Mouse (Mus musculus): ENCODE results near the gene Ttyh2.

Ttyh2 gene

GRCm38 (mm10) chr11:114711393-114711792 is 36.2 kb downstream of the Ttyh2 start:
- DNase-seq (ENCODE audit: low spot score) = no peak

- DNase-seq (ENCODE audit: low spot score) = no peak
These were observed 36.6 kb downstream of the Ttyh2 start for GRCm38 (mm10) chr11:114711861-114712260.

DNA sequence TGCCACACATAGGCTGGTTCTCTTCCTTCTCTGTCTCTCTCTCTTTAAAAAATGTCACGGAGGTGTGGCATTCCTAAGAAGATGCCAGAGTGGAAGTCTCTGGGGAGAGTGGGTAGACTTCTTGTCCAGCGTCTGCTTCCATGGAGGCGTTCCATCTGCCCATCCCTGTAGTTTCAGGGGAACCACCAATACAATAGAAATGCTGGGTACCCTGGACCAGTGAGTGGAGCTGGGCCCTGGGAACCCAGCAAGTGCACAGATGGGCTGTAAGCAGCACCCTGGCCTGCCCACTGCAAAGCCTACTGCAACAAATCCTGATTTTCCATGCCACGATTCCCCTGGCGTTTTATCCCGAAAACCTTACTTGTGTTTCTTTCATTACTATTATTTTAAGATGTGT is 39.3 kb downstream of the Ttyh2 start:
- DNase-seq (ENCODE audit: low spot score) = peak; percentile 48

GRCm38 (mm10) chr11:114715531-114715930 is 40.3 kb downstream of the Ttyh2 start:
- DNase-seq (ENCODE audit: low spot score) = no peak

GRCm38 (mm10) chr11:114720535-114720934 is 45.3 kb downstream of the Ttyh2 start:
- no peak for DNase-seq (ENCODE audit: low spot score)

DNA sequence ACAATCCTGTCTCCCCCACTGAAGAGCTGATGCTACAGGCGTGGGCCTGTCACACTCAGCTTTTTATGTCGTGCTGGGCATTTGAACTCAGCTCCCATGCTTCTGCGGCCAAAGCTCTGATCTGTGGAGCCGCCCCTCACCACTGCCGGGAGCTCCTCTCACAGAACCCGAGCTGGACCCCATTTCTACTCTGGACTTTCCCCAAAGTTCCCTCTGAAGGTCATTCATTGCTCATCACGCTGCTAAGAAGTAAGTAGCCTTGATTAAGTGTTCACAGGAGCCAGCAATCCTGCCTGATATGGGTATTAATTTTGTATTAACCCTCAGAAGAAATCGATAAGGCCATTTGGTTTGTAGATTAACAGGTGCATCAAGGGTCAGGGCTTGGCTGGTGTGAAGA is 47.2 kb downstream of the Ttyh2 start:
- no peak for DNase-seq (ENCODE audit: low spot score)

GRCm38 (mm10) chr11:114723030-114723429 is 47.8 kb downstream of the Ttyh2 start:
- no peak for DNase-seq (ENCODE audit: low spot score)

- no peak for DNase-seq (ENCODE audit: low spot score)
These were observed 49.8 kb downstream of the Ttyh2 start for GRCm38 (mm10) chr11:114724787-114725590.

DNA sequence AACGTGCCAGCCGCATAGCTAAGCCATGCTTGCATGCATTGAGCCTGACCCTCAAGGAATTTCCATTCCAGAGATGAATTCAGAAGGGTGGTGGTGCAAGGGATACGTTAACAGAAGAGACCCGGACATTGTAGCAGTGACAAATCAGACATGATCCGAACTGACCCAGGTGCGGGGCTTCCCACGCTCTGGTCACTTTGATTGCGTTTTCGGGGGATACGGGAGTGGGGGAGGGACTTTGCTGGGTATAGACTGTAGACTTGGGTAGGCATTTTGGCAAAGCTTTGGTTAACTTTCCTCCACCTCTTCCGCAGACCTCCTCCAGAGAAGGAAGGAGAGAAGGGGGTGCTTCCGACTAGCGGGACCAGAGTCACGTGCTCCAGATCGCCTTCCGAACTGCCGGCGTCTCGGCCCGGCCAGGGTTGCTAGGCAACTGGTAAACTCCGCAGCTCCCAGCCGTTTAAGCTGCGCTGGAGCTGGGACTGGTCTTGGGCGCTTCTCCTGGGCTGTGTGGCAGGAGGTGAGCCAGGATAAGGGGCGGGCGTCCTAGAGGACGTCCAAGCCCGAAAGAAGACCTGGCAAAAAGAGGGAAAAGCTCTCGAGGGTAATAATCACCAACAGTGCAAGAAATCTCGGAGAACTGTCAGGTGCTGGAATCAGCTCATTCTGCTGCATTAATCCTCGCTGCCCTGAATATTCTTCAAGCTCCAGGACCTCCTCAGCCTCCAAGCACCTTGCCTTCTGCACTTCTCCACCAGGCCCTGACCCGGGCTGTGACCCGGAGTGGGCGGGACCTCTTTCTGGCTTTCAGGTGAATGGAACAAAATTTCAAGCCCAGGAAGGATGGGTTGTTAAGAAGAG is 52.0 kb downstream of the Ttyh2 start, which contains the start of gene Dnaic2:
Gene Dnaic2, plus strand, starts transcription at position 444 of the 861 bp plus-strand sequence.
- peak; percentile 67 for DNase-seq (ENCODE audit: low spot score)

- DNase-seq (ENCODE audit: low spot score) = no peak
These were observed 52.6 kb downstream of the Ttyh2 start for GRCm38 (mm10) chr11:114727826-114728186.

GRCm38 (mm10) chr11:114728333-114728732 is 53.1 kb downstream of the Ttyh2 start:
- no peak for DNase-seq (ENCODE audit: low spot score)

DNA sequence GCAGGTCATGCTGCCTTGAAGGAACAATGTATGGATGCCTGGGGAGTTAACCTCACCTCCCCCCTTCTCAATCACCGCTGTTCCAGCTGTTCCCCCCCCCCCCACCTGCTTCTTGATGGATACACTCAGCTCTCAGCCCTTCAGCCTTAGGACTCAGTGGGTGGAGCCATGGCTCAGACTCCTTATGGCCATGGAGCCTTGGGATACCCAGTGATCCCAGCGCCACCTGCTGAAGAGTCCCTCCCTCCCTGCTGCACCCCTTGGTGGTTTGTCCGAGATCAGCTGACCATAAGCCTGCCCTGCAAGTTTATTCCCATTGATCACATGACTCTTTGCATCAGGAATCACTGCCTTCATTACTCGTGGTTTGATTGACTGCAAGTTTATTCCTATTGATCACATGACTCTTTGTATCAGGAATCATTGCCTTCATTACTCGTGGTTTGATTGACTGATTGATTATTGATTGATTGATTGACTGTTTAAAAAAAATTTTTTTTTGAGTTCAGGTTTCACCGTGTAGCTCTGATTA is 54.7 kb downstream of the Ttyh2 start:
- DNase-seq (ENCODE audit: low spot score) = no peak

DNA sequence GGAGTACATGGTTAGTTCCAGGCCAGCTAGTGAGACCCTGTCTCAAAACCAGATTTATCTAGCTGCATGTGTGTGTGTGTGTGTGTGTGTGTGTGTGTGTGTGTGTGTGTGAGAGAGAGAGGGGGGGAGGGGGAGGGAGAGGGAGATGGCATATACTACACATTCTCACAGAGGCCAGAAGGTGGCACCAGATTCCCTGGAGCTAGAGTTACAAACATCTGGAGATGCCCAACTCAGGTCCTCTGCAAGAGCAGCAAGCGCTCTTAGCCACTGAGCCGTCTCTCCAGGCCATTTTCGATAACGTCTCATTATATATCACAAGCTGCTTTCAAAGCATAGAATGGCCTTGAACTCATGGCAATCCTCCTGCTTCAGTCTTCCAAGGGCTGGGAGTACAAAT is 56.5 kb downstream of the Ttyh2 start:
- DNase-seq (ENCODE audit: low spot score) = no peak

DNA sequence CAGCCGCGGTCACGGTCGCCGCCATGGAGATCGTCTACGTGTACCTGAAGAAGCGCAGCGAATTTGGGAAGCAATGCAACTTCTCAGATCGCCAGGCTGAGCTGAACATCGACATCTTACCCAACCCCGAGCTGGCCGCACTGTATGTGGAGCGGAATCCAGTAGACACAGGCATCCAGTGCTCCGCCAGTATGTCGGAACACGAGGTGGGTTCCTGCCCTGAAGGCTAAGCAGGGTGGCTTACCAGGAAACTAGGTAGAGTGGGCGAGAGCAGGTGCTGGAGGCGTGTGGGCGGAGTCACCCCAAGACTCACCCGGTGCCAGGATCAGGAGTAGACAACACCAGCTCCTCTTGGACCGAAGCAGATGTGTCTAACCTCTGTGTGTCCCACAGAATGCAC is 57.7 kb downstream of the Ttyh2 start:
- DNase-seq (ENCODE audit: low spot score) = no peak

GRCm38 (mm10) chr11:114736111-114736510 is 60.9 kb downstream of the Ttyh2 start:
- no peak for DNase-seq (ENCODE audit: low spot score)

GRCm38 (mm10) chr11:114736913-114737624 is 61.8 kb downstream of the Ttyh2 start:
- peak; percentile 65 for DNase-seq (ENCODE audit: low spot score)

DNA sequence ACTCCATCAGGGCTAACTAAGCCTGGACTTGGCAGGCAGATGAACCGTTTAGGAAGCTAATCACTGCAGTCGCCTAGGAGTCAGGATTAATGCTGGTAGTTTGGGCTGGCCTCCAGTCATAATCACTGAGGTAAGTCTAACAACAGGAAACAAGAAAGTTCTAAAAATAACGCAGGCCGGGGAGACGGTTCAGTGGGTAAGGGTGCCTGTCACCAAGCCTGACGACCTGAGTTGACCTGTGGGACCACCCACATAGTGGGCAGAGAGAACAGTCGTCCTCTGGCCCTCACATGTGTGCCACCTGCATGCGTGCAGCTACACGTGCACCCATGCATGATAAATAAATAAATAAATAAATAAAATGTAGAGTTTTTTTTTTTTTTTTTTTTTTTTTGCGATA is 65.4 kb downstream of the Ttyh2 start:
- no peak for DNase-seq (ENCODE audit: low spot score)

GRCm38 (mm10) chr11:114741451-114741850 is 66.2 kb downstream of the Ttyh2 start:
- no peak for DNase-seq (ENCODE audit: low spot score)

DNA sequence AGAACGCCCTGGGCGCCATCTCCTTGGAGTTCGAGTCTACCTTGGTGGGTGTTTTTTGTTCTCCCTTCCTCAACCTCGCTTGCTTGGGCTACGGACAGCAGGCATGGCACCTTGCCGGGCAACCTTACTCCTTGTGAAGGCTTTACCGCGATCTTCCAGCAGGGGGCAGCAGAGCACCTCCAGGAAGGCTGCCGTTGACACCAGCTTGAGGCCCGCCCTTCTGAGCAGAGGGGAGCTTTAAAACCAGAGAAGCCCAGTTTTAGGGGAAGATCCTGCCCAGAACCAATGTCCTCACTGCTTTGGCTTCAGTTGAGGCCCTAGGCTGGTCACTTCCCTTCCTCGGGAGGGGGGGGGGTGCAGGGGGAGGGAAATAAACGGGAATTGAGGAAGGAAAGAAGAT is 69.9 kb downstream of the Ttyh2 start:
- DNase-seq (ENCODE audit: low spot score) = peak; percentile 93

- no peak for DNase-seq (ENCODE audit: low spot score)
These were observed 72.4 kb downstream of the Ttyh2 start for GRCm38 (mm10) chr11:114747564-114748138.

GRCm38 (mm10) chr11:114764820-114765818 is 89.9 kb downstream of the Ttyh2 start, which contains the start of gene Kif19a:
TSS of gene Kif19a (plus strand) at chr11:114765388.
- no peak for DNase-seq (ENCODE audit: low spot score)

Measured in layer of hippocampus, adult 11-12 months (tissue).